Comparison of ENCODE assay signal across 11 mouse cellular contexts in genomic region chr16:45070383-45071083, GRCm38 (mm10). TPM values are rescaled to one million over a fixed set of nuclear protein-coding genes. Genes with fewer than 3 reads are reported as not detected.
DNase-seq lines count a peak whose midpoint lies in the region; ATAC-seq lines count a peak whose summit lies in the region.
"Had no signal": no experiment of that assay in that cellular context is flagged by ENCODE, and none has a peak within 500 bp of the region (broad histone marks: within the 10 kb centered on the region; RNA-seq: fewer than 3 reads in every experiment).

No protein-coding gene starts in this region.

- H3K27ac ChIP-seq in lung, embryonic 16.5 days (ENCODE audit: low read length), result no peak overlapping the region
- no peak overlapping the region for H3K27ac ChIP-seq in hindbrain, embryonic 12.5 days
- H3K27ac ChIP-seq in midbrain, embryonic 16.5 days (ENCODE audit: low read length), result no peak overlapping the region
- H3K27ac ChIP-seq: limb, embryonic 15.5 days had no signal

- no peak overlapping the region for H3K9ac ChIP-seq in lung, embryonic 16.5 days (ENCODE audit: low read length)
- no peak overlapping the region for H3K9ac ChIP-seq in hindbrain, embryonic 12.5 days
- no peak overlapping the region for H3K9ac ChIP-seq in midbrain, embryonic 16.5 days (ENCODE audit: low read depth, low read length)
- H3K9ac ChIP-seq: limb, embryonic 15.5 days had no signal

- H3K27me3 ChIP-seq in lung, embryonic 16.5 days (ENCODE audit: control insufficient read depth, insufficient read depth, low read depth, low read length), result no peaks in the 10 kb centered on the region
- H3K27me3 ChIP-seq in hindbrain, embryonic 12.5 days, result no peaks in the 10 kb centered on the region
- no peaks in the 10 kb centered on the region for H3K27me3 ChIP-seq in midbrain, embryonic 16.5 days (ENCODE audit: control insufficient read depth, insufficient read depth, low read depth, low read length)
- H3K27me3 ChIP-seq: limb, embryonic 15.5 days had no signal

- H3K36me3 ChIP-seq in lung, embryonic 16.5 days (ENCODE audit: control insufficient read depth, insufficient read depth, low read length), result no peaks in the 10 kb centered on the region
- H3K36me3 ChIP-seq in hindbrain, embryonic 12.5 days, result no peaks in the 10 kb centered on the region
- no peaks in the 10 kb centered on the region for H3K36me3 ChIP-seq in midbrain, embryonic 16.5 days (ENCODE audit: control insufficient read depth, insufficient read depth, low read length)
- H3K36me3 ChIP-seq: limb, embryonic 15.5 days had no signal

- no peaks in the 10 kb centered on the region for H3K4me1 ChIP-seq in lung, embryonic 16.5 days (replicated peaks; ENCODE audit: control insufficient read depth, insufficient read depth, low read length)
- no peaks in the 10 kb centered on the region for H3K4me1 ChIP-seq in hindbrain, embryonic 12.5 days
- no peaks in the 10 kb centered on the region for H3K4me1 ChIP-seq in midbrain, embryonic 16.5 days (ENCODE audit: control insufficient read depth, insufficient read depth, low read length)
- H3K4me1 ChIP-seq: limb, embryonic 15.5 days had no signal

- no peak overlapping the region for H3K4me3 ChIP-seq in lung, embryonic 16.5 days (ENCODE audit: low read length)
- H3K4me3 ChIP-seq in hindbrain, embryonic 12.5 days, result no peak overlapping the region
- no peak overlapping the region for H3K4me3 ChIP-seq in midbrain, embryonic 16.5 days (ENCODE audit: low read depth, low read length)
- H3K4me3 ChIP-seq: limb, embryonic 15.5 days had no signal

- 75% methylated on average over 8 of the region's 8 CpGs for WGBS in lung, embryonic 16.5 days
- WGBS in hindbrain, embryonic 12.5 days, result 84% methylated on average over 8 of the region's 8 CpGs
- 89% methylated on average over 8 of the region's 8 CpGs for WGBS in midbrain, embryonic 16.5 days

- peak; percentile 40 for DNase-seq in adrenal gland, adult 2 months
- no peak for DNase-seq in adrenal gland, adult 18-20 months (ENCODE audit: low spot score in 2 of 2)
- DNase-seq in A20 (ENCODE audit: low read depth, low spot score), result peak; percentile 48
- DNase-seq in gastrocnemius, postnatal 10 days, result peak; percentile 57
- no peak for DNase-seq in layer of hippocampus, adult 9-10 months (ENCODE audit: low spot score)

- no peaks in the 10 kb centered on the region for H3K9me3 ChIP-seq in lung, embryonic 16.5 days (ENCODE audit: control insufficient read depth, low read length)
- no peaks in the 10 kb centered on the region for H3K9me3 ChIP-seq in hindbrain, embryonic 12.5 days (replicated peaks)
- no peaks in the 10 kb centered on the region for H3K9me3 ChIP-seq in midbrain, embryonic 16.5 days (replicated peaks; ENCODE audit: control insufficient read depth, low read length, poor library complexity, severe bottlenecking)
- H3K9me3 ChIP-seq: limb, embryonic 15.5 days had no signal

- peak; percentile 74 for ATAC-seq in lung, embryonic 16.5 days (ENCODE audit: low read depth)
- ATAC-seq in hindbrain, embryonic 12.5 days (ENCODE audit: low FRiP score), result no peak
- ATAC-seq in midbrain, embryonic 16.5 days, result no peak
- ATAC-seq: activated CD4-positive, CD25-positive, alpha-beta regulatory T cell, adult 4 months; inflammation-experienced regulatory T-cells, adult 6 months had no signal

- H3K4me2 ChIP-seq in lung, embryonic 16.5 days (ENCODE audit: low read depth, low read length), result no peak overlapping the region
- H3K4me2 ChIP-seq in hindbrain, embryonic 12.5 days (replicated peaks), result no peak overlapping the region
- H3K4me2 ChIP-seq in midbrain, embryonic 16.5 days (ENCODE audit: low read length), result no peak overlapping the region
- H3K4me2 ChIP-seq: limb, embryonic 15.5 days had no signal

RNA-seq across cellular contexts. Expression of gene Ccdc80, which starts 22.7 kb away (rescaled TPM):
- total RNA-seq in adrenal gland, adult 2 months (2021), result 10 to 100 TPM; 40.7 to 53.4 TPM
- polyA plus RNA-seq in adrenal gland, adult 2 months (2012; rRNA removed), result 19.2 and 19.8 TPM in 2 replicates
- total RNA-seq in adrenal gland, adult 18-20 months (2021), result 100 to 1,000 TPM in 1 of 2 experiments, 10 to 100 TPM in 1; 24.9 to 124 TPM
- 100 to 1,000 TPM; 114 to 142 TPM for total RNA-seq in gastrocnemius, postnatal 10 days (2021)
- polyA plus RNA-seq in lung, embryonic 16.5 days (2015; fragmentation: Nextera tagmentation; extraction: Ambion mirVana), result 66.5 and 76.3 TPM in 2 replicates
- 28.3 and 35.3 TPM in 2 replicates for polyA plus RNA-seq in hindbrain, embryonic 12.5 days (2016; fragmentation: Nextera tagmentation; extraction: Ambion mirVana)
- 8.2 TPM in 2 replicates for polyA plus RNA-seq in midbrain, embryonic 16.5 days (2015; fragmentation: Nextera tagmentation; extraction: Ambion mirVana)

Comparison
In these comparisons a context has a peak if more than half of its experiments do, and no peak if none do; other contexts are left out.
1. DNase-seq: peak in adrenal gland, adult 2 months (single experiment), A20 (single experiment) and gastrocnemius, postnatal 10 days (single experiment); none in adrenal gland, adult 18-20 months (0 of 2) and layer of hippocampus, adult 9-10 months (single experiment).